Mouse (Mus musculus): ENCODE data around the gene Son.

DNA sequence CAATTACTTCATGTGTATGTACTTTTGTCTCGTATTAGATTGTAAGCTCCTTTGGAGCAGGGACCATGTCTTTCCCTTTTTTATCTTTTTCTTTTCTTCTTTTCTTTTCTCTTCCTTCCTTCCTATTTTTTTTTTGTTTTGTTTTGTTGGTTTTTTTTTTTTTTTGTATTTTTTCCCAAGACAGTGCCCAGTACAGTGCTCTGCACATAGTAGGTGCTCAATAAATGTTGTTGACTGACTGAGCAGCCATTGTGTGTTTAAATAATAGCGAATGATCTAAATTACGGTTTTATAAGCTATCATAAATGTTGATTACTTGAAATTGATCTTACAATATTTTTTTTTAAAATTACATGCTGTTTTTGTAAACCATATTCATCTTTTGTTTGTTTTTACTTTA is 16.5 kb downstream of the Son start:
- TF ChIP-seq POLR2A (IDR thresholded peaks at IDR 0.05; ENCODE audit: borderline replicate concordance, extremely low read depth, insufficient read depth, insufficient read length, poor library complexity, severe bottlenecking) (no peak), CTCF (IDR thresholded peaks at IDR 0.05; ENCODE audit: borderline replicate concordance, extremely low read depth, insufficient read depth, insufficient read length) (no peak)

Measured in brain, embryonic 14.5 days (tissue).